Mouse (Mus musculus) stomach, postnatal 0 days (tissue): ENCODE measurements around the gene 1500015O10Rik.

ENCODE experiments used
- CTCF ChIP-seq: IDR thresholded peaks from 2 replicates; pipeline ENCODE4 v1.5.1; 2016; ENCODE audit warnings: antibody characterized with exemption, low read depth, mild to moderate bottlenecking, moderate library complexity
- EP300 ChIP-seq: optimal IDR thresholded peaks from 2 replicates; pipeline ENCODE3; 2016; ENCODE audit warnings: antibody characterized with exemption

GRCm38 (mm10) chr1:43786711-43787110, 56.3 kb downstream of the 1500015O10Rik start:
- TF ChIP-seq CTCF (no peak), EP300 (no peak)
